Mouse (Mus musculus) large intestine, adult 2 months (tissue): ENCODE results near the gene Itgb3bp. TPM values are rescaled to one million over a fixed set of nuclear protein-coding genes. Genes with fewer than 3 reads are reported as not detected.

Experiments
- DNase-seq: peaks from one replicate; pipeline ENCODE4 v3.0.0-alpha.2; 2012; ENCODE audit warnings: low read depth, low spot score
- WGBS: fragments of 180-500 bp; shearing (Covaris S2); methylation state at CpG from one replicate; pipeline ENCODE4 v1.1.7; 2018; 5-methylcytosine and 5-hydroxymethylcytosine counted together
- polyA plus RNA-seq: library from polyadenylated mRNA; depleted of rRNA; stranded (reverse); fragments of >200 nt; gene quantifications from 2 replicates; pipeline ENCODE4 v1.2.3, GENCODE M21; 2012; rRNA removed

The Itgb3bp gene
- polyA plus RNA-seq, 1 experiment, result 0.57 TPM

- WGBS, result 47% methylated on average over 1 of the region's 1 CpGs
- peak; percentile 14 for DNase-seq
These were observed 162.9 kb downstream of the Itgb3bp start for GRCm38 (mm10) chr4:99766753-99767152.

- 65% methylated on average over 5 of the region's 5 CpGs for WGBS
- no peak for DNase-seq
These were observed 163.3 kb downstream of the Itgb3bp start for GRCm38 (mm10) chr4:99766303-99766702.

- no peak for DNase-seq
- WGBS, result 88% methylated on average over 5 of the region's 5 CpGs
These were observed 177.2 kb downstream of the Itgb3bp start for GRCm38 (mm10) chr4:99752426-99752825.

GRCm38 (mm10) chr4:99739836-99740235 lies 189.8 kb downstream of the Itgb3bp start:
- 76% methylated on average over 7 of the region's 7 CpGs for WGBS

GRCm38 (mm10) chr4:99725914-99726451 lies 203.6 kb downstream of the Itgb3bp start:
- WGBS, result 94% methylated on average over 8 of the region's 8 CpGs
- no peak for DNase-seq

More at GRCm38 (mm10) chr4:99739836-99740235, 189.8 kb downstream of the Itgb3bp start:
- no peak for DNase-seq

GRCm38 (mm10) chr4:99724331-99724730 lies 205.3 kb downstream of the Itgb3bp start:
- 71% methylated on average over 4 of the region's 4 CpGs for WGBS

GRCm38 (mm10) chr4:99717905-99718304 lies 211.7 kb downstream of the Itgb3bp start:
- WGBS, result 30% methylated on average over 4 of the region's 4 CpGs
- DNase-seq, result peak; percentile 31

More at GRCm38 (mm10) chr4:99724331-99724730, 205.3 kb downstream of the Itgb3bp start:
- no peak for DNase-seq

GRCm38 (mm10) chr4:99715783-99716416 lies 213.7 kb downstream of the Itgb3bp start:
- WGBS, result 11% methylated on average over 25 of the region's 25 CpGs
- no peak for DNase-seq

Other genes starting within 250 kb of the Itgb3bp start
- gene Alg6, start 214.1 kb downstream of the Itgb3bp start, polyA plus RNA-seq, result 4.6 and 5.2 TPM in 2 replicates
- gene Efcab7, start 100.6 kb downstream of the Itgb3bp start, polyA plus RNA-seq, result 0.94 and 1.5 TPM in 2 replicates
- 20.5 and 31.8 TPM in 2 replicates for gene Pgm1, start 399 bp downstream of the Itgb3bp start, polyA plus RNA-seq
- 0.45 and 0.71 TPM in 2 replicates for gene Ror1, start 166.0 kb upstream of the Itgb3bp start, polyA plus RNA-seq